Mouse (Mus musculus) ovary, postnatal 14 days (tissue): ENCODE measurements around the gene Rgsl1.
"Not testable (repeated sequence)": the region's sequence is repeated elsewhere in the genome, so short reads cannot be mapped to it uniquely, and the experiment has no call there.

Experiments used
- DNase-seq: peaks from one replicate; pipeline ENCODE4 v3.0.0; 2022; ENCODE audit warnings: low spot score

Gene Rgsl1

DNA sequence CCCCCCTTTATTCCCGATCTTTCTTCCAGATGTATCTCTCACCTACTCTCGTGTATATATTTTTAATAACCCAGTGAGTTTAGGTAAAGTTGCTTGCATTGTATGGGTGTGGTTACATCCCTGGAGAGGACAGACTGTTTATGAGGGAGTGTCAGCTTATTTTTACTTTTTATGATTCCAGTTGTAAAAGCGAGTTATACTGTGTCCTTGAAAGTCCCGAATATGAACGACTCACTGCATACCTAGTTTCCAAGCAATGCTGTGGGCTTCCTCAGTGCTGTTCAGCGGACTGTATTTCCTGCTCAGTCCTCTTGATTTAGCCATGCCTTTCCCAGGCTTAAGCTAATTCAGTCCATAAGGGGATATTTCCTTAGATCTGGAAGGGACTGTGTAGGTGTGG lies 68.8 kb downstream of the Rgsl1 start:
- no peak for DNase-seq

DNA sequence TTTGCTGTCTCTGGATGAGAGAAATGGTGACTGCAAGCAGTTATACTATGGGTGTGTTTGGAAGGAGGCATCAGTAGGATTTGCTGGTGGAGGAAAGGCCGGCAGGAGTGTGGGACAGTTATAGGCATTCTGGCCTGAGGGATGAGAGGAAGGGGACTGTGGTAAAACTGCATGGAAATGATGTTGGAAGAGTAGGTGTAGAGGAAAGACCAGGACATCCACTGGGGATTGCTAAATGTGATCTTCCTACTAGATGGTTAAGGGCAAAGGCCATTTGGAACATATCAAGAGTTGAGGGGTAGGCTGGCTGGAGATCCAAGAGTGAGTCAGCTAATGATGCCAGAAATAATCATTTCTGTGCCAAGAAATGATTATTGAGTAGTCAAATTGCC lies 73.2 kb downstream of the Rgsl1 start:
- no peak for DNase-seq

DNA sequence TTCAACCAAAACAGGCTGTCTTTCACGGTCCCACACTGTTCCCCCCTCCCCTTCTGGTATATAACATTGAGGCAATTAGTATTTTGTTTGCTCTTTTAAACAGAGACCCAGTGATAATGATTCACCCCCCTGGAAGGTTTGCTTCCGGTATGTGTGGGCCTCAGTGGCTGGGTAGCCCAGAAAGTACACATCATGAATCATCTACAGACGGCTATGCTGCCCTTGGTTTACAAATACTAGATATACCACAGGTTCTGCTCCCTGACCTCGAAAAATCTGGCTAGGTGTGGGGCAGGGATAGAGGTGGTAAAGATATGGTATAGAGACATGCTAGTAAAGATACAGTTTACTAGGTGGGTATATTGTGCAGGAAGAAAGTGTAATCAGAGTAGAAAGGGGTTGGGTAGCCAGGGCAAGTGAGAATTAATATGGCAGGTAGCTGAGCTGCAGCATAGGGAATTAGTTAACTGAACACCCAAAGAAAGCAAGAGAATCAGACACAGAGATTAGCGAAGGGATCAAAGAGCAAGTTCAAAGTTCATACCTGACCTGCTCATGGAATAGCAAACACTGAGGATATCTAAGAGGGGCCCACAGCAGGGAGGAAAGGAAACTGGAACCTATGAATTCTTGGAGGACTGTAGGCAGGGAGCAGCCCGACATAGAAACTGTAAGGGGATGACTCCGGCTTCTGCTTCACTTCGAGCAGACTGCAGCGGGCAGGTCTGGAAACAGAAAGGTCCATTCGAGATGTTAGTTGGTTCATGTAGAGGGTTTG lies 73.8 kb downstream of the Rgsl1 start:
- no peak for DNase-seq

DNA sequence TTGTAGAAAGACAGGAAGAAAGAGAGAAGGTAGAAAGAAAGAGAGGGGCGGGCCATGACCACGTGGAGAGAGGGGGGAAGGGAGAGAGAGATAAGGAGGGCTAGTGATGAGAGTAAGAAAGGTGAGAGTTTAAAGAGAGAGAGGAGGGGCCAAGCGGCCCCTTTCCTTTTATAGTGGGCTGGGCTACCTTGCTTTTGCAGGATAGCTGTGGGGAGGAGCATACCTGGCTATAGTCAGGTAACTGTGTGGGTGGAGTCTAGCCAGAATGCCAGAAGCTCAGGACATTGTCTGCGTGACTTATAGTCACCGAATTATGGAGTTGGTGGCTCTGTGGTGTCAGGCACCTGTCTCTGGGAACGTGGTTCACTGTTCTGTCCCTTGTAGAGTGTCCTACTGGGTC lies 74.4 kb downstream of the Rgsl1 start:
- not testable (repeated sequence) for DNase-seq

DNA sequence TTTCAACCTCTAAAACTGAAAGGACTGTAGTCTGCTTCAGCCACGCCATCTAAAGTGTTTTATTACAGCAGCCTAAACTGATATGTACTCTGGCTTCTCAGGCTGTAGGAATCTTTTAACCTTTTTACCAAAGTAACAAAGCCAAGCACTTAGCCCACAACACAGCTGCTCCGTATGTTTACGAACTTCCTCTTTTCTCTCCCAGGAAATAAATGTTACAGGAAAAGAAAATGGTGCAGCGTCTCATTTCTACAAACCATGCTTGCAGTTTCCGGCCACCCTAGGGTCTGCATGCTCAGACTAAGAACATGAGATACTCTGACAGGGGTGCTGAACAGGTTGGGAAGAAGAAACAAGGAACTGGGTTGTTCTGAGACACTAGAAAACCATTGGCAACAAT lies 75.5 kb downstream of the Rgsl1 start:
- DNase-seq = no peak

DNA sequence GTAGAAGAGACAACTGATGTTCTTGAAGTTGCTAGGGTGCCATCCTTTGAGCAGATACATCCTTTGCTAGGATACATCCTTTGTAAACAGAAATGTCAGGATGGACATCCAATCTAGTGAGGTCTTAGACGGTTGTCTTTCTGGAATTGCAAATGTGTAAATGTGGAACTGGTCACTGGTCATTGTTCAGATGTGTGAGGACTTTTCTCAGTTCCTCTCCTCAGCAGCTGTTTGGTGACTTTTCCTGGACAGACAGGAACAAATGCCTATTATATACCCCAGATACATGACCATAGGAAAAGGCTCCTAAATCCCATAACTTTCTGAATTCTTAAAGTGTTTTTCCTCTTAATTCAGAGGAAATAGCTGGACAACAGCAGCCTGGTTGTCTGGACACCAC lies 76.7 kb downstream of the Rgsl1 start:
- no peak for DNase-seq

DNA sequence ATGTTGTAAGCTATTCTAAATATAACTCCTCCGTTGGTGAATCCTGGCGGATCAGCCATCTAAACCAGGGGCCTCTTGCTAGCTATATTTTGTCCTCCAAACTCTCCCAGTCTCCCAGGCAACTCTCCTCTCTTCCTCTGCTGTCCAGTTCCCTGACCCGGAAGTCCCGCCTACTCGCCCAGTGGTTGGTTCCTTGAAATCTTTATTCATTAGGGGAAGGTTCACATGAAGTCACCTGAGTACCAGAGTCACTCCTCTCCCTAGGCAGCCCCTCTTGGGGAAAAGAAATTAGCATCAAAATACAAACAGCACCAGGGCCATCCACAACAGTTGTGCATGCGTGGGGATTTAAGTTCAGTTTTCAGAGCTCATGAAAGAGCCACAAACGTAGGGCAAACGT lies 77.6 kb downstream of the Rgsl1 start:
- DNase-seq = no peak

DNA sequence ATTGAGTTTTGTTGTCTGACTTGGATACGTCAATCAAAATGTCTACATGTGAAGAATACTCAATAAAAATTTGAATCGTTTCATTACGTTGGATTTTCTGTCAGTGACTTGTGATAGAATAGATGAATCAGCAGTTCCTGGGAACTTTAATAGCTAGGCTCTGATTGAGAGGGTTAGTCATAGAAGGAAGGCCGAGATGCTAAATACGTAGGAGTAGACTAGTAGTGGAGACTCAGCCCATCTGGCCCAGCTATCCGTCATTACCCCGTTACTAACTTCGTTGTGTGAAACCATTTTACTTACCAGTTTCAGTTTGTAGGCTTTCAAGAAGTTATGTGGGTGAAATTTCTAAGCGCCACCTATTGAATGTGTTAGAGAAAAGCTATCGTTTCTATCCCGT lies 79.8 kb downstream of the Rgsl1 start:
- DNase-seq = no peak

DNA sequence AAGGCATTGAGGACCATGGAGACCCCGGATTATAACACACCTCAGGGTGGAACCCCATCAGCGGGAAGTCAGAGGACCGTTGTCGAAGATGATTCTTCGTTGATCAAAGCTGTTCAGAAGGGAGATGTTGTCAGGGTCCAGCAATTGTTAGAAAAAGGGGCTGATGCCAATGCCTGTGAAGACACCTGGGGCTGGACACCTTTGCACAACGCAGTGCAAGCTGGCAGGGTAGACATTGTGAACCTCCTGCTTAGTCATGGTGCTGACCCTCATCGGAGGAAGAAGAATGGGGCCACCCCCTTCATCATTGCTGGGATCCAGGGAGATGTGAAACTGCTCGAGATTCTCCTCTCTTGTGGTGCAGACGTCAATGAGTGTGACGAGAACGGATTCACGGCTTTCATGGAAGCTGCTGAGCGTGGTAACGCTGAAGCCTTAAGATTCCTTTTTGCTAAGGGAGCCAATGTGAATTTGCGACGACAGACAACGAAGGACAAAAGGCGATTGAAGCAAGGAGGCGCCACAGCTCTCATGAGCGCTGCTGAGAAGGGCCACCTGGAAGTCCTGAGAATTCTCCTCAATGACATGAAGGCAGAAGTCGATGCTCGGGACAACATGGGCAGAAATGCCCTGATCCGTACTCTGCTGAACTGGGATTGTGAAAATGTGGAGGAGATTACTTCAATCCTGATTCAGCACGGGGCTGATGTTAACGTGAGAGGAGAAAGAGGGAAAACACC lies 90.0 kb downstream of the Rgsl1 start:
- no peak for DNase-seq

DNA sequence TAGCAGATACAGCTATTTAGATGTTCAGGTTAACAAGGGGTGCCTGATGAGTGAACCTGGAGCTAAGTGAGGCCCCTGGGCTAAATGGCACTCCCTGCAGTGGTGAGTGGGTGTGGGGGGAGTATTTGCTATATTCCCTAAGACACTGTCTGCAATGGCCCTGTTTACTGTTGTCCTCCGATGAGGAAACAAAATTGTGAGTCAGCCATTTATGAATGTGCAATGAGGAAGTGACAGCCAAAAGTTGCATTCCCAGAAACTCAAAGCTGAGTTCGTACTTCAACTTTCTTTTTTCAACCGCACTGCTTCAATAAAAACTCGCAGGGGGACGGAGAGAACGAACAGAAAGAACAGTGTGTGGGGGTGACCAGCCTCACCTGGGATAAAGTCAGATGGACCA lies 91.4 kb downstream of the Rgsl1 start:
- DNase-seq = no peak

DNA sequence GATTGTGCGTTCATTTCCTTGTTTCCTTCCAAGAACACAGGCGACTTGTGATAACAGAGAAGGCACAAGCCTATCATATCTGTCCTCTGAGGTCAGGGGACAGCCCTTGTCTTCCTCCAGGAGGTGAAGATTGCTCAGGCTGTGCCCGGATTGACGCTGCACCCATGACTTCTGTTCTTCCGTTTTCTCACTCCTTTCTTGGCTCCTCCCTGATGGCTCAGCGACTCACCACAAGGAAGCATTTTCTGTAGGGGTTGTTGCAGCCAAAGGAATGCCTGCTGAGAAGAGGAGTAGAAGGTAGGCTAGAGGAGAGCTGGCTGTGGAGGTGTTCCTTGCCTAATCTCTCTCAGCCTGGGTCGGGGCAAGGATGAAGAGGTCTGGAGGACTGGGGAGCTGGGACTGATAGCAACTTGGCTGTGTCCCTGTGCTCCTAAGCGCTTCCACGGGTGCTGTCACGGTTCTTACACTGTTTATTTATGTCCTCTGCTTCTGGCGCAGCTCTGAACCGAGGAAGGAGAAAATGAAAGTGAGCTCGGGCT lies 92.1 kb downstream of the Rgsl1 start:
- peak; percentile 30 for DNase-seq

DNA sequence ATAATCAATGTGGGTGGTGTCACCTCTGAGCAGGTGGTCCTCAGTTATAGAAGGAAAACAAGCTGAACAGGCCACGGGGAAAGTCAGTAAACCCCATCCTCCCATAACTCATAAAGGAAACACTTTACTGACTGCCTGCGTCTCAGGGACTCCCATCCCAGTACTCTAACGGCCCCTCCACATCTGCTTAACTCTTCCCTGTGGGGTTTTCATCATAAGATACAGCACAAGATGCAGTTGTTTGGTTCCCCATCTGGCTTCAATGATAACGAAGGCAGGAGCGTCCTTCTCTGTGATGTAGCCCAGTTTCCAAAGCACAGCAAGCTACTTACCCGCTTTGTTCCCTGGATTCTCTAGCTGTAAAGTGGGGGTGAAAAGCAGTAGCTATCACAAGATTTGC lies 93.9 kb downstream of the Rgsl1 start:
- no peak for DNase-seq

DNA sequence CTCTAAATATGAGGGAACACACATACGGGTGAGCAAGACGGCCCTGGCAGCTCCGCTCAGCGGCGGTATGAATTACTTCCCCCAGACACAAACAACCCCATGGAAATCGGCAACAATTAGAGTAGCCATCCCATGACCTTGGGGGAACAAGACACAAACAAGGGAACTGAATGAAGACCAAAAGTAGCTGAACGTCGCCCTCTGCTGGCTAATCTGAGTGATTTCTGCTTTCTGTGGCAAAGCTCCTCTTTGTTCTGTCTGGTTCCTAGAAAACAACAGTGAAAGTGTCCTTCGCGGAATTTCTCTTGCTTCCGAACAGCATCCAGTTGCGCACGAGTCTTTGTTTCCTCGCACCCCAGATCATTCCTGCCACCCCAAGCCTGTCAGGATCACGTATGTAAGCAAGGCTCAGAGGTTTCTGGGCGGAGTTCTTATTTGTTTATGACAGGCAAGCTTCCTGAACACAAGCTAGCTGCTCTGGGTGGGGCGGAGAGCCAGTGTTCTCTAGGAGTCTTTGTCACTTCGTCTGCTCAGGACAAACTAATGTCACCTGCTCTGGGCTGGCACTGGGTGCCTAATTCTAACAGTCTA lies 94.6 kb downstream of the Rgsl1 start, which contains the start of gene Rnasel:
TSS of gene Rnasel (plus strand) at position 216 of the 591 bp plus-strand sequence.
- peak; percentile 56 for DNase-seq

DNA sequence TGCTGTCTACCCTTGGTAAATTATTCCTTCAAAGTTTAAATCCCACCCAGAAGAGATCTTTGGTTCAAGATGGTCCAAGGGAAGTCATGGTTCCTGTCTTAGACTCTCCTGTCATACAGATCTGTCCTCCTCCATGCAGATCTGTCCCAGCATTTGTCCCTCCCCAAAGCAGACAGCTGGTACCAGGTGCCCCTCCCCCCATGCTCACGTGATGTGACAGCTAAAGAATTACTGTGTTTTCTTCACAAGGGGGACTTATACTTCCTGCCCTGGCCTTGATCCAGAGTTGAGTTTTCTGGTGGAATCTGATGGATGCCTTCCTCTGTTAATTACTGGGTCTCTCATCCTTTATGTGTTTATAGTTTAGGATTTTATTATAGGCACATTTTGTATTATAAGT lies 95.4 kb downstream of the Rgsl1 start:
- DNase-seq = no peak

DNA sequence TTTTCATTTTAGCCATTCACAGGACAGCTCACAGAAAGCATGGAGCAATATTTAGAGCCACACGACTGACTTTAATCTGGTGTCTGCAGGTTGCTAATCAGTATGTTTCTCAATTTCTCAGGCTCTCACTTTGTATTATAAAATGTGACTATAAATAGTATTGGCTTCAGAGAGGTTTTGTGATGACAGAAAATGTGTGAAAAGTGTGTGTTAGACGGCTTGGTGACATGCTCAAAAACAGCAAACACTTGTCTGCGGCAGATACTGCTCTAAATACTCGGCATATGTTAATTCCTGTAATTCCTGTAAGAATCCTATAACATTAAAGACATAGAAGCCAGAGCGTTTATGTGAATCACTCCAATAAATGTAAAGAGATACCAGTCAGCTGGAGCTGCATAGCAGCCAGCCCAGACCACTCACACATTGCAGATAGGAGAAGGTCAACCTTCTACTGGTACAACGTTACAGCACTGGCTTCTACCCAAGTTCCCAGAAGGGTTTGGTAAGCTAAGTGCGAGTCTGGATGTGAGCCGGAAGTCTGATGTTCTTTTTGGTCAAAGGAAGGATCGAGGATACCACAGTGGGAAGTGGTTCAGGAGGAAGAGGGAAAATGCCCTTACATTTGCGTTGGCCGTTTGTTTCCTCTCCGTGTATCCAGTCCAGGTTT lies 95.9 kb downstream of the Rgsl1 start:
- DNase-seq = no peak

DNA sequence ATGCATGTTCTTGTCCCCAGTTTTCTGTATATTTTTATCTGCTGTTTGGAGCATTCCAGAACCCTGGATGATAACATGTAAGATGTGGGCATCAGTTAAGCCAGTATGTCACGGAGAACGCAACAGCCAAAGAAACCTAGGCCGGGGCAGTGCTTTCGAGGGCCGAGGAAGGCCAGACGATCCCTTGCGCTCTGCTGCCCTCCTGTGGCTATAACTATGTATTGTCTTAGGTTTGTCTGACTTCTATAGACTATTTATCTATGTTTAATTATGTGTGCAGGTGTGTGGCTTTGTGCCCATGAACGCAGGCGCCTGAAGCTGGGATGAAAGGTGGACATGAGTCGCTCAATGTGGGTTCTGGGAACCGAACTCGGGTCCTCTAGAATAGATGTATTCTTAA lies 97.2 kb downstream of the Rgsl1 start:
- DNase-seq = peak; percentile 70

DNA sequence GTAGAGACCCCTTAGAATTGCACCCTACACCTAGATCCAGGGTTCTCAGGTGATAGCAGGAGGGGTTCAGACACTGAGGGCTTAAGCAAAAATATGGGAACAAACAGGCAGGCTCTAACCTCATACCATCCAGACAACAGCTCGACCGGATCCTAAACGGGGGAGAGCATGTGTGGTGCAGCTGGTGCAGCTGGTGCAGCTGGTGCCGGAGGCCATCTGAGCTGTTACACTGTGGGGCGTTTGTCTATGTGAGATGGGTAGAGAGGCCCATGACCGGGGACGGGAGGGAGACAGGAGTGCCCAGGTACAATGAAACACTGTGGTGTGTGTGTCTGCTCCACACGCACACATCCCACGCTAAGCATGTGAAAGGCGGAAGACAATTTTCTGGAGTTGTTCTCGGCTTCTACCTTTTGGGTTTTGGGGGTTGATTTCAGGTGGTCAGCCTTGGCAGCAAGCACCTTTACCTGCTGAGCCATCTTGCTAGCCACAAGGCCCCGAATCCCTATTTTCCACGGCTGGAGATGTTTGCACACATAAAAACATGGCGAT lies 97.7 kb downstream of the Rgsl1 start:
- DNase-seq = no peak

DNA sequence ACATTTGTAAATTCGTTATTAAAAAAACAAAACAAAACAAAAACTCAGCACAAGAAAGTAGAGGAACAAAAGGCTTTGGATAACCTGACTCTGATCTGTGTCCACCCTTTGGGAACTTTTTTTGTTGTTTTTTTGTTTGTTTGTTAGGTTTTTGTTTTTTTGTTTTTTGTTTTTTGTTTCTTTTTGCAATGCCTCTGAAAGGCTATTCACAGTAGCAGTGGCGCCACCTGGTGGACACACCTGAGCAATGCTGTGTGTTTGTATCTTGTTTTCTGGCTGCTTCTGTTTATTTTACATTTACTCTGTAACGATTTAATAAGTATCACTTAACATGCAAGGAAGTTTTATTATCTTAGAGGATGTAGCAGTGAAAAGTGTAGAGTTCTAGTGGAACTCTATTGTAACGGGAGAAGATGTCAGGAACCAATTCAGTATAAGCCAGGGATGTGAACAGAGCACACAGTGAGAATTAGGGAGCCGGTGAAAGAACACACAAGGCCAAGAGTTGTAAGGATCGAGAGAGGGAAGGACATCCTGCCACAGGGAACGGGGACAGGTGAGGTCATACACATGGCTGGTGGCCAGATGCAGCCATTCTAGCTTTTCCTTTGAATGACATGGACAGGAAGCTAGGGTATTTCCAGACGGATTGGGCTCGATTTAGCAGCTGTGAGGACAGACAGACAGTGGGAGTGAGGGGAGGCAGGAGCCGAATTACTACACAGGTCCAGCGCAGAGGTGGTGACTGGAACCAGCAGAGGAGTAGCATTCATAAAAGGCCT lies 101.4 kb downstream of the Rgsl1 start:
- peak; percentile 68 for DNase-seq

DNA sequence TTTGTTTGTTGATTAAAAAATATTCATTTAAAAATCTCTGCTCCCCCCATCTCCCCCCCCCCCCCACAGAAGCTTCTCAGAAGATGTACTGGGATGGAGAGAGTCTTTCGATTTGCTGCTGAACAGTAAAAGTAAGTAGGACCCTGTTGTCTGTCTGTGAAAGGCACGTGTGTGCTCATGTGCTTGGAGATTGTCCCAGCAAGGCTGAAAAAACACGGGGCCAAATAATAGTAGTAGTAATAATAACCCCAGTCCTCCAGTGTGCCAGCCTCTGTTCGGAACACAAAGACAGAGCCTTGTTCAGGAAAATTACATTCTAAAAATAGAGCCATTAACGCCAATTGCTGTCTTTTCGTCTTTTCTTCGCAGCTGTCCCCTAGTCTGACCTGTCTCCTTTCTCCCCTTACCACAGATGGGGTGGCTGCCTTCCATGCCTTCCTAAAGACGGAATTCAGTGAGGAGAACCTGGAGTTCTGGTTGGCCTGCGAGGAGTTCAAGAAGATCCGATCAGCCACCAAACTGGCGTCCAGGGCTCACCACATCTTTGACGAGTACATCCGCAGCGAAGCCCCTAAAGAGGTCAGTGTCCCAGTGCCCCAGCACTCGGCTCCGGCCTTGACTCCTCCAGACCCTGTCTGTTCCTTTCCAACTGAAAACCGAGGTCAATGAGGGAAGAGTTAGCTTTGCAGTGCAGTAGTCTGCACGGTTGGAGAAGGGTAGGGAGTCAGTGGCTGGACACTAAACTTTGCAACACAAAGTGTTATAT lies 102.2 kb downstream of the Rgsl1 start:
- DNase-seq = no peak

DNA sequence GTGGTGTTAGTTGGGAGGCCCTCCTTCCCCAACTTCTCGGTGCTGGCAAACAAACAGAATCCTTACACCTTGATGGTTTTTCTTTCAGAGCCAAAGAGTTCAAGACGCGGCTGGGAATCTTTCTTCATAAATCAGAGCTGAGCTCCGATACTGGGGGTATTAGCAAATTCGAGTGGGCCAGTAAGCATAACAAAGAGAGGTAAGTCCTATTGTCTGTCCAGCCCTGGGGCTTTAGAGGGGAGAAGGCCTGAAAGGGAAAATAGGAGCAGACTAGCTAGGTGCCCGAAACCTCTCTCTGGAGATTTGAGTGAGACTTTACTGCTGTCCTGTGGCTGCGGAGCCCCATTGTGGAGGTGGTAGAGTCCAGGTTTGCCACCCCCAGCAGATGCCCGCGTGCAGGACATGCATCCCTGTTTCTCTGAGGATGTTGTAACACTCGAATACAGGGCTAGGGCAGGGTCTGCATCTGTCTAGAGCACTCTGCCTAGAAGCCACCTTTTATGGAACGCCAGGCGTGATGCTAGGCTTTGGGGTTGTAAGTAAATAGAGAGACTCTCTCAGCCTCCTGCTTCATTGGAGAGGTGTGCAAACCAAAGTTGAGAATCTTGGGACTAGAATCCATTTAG lies 103.1 kb downstream of the Rgsl1 start:
- no peak for DNase-seq
